Mouse (Mus musculus) heart, embryonic 13.5 days (tissue): ENCODE measurements around the gene Vrk2. TPM values are rescaled to one million over a fixed set of nuclear protein-coding genes. Genes with fewer than 3 reads are reported as not detected.

Source experiments
- ATAC-seq: fragments of 200-750 bp; cut with Nextera tagmentation; 2 replicates; pipeline ENCODE4 v1.8.0; 2017; ENCODE audit warnings: moderate TSS enrichment; ENCODE audit not compliant: insufficient number of reproducible peaks, low FRiP score, low TSS enrichment; ENCODE audit errors: extremely low read depth
- H3K27ac ChIP-seq: fragments of 300-500 bp; sonication (generic); replicated peaks from 2 replicates; pipeline ENCODE4 v1.5.1; 2015; ENCODE audit warnings: moderate library complexity, mild to moderate bottlenecking, inconsistent platforms
- H3K27me3 ChIP-seq: fragments of 300-500 bp; sonication (generic); replicated peaks from 2 replicates; pipeline ENCODE4 v1.6.1; 2015; ENCODE audit warnings: mild to moderate bottlenecking, inconsistent platforms
- H3K36me3 ChIP-seq: fragments of 300-500 bp; sonication (generic); 2 replicates; pipeline ENCODE4 v1.6.1; 2015; ENCODE audit warnings: mild to moderate bottlenecking, inconsistent platforms
- H3K4me1 ChIP-seq: fragments of 300-500 bp; sonication (generic); 2 replicates; pipeline ENCODE4 v1.6.1; 2015; ENCODE audit warnings: inconsistent platforms
- H3K4me2 ChIP-seq: fragments of 300-500 bp; sonication (generic); 2 replicates; pipeline ENCODE4 v1.6.1; 2015; ENCODE audit warnings: inconsistent platforms, mild to moderate bottlenecking, moderate library complexity
- H3K4me3 ChIP-seq: fragments of 300-500 bp; sonication (generic); 2 replicates; pipeline ENCODE4 v1.5.1; 2015; ENCODE audit warnings: moderate library complexity, mild to moderate bottlenecking, inconsistent platforms
- H3K9ac ChIP-seq: fragments of 300-500 bp; sonication (generic); 2 replicates; pipeline ENCODE4 v1.6.1; 2015; ENCODE audit warnings: inconsistent platforms, mild to moderate bottlenecking, moderate library complexity
- H3K9me3 ChIP-seq: fragments of 300-500 bp; sonication (generic); 2 replicates; pipeline ENCODE4 v1.6.1; 2016; ENCODE audit warnings: inconsistent platforms
- WGBS: fragments of 180-500 bp; shearing (Covaris S2); methylation state at CpG from one replicate; pipeline ENCODE4 v1.1.7; 2015; ENCODE audit warnings: mixed read lengths; 5-methylcytosine and 5-hydroxymethylcytosine counted together
- polyA plus RNA-seq: library from polyadenylated mRNA; unstranded; fragments of >200 nt; fragmentation: Nextera tagmentation; extraction: Ambion mirVana; gene quantifications from 2 replicates; pipeline ENCODE4 v1.2.1, GENCODE M21; 2015

Vrk2 gene
- polyA plus RNA-seq, 1 experiment from 2014 or later: 16.7 TPM

- no peak overlapping the region for H3K4me2 ChIP-seq
- H3K4me1 ChIP-seq: no peaks in the 10 kb centered on the region
- H3K36me3 ChIP-seq: no peaks in the 10 kb centered on the region
- no peak overlapping the region for H3K27ac ChIP-seq
- H3K27me3 ChIP-seq: no peaks in the 10 kb centered on the region
- no peak overlapping the region for H3K4me3 ChIP-seq
- H3K9me3 ChIP-seq: no peaks in the 10 kb centered on the region
- ATAC-seq: no peak
- no peak overlapping the region for H3K9ac ChIP-seq
Observed at GRCm38 (mm10) chr11:26533828-26534119, 60.0 kb downstream of the Vrk2 start.

- Histone ChIP-seq H3K9me3 (no peaks in the 10 kb centered on the region), H3K4me1 (no peaks in the 10 kb centered on the region), H3K9ac (no peak overlapping the region), H3K27me3 (no peaks in the 10 kb centered on the region), H3K36me3 (no peaks in the 10 kb centered on the region), H3K27ac (no peak overlapping the region), H3K4me3 (no peak overlapping the region), H3K4me2 (no peak overlapping the region)
- 82% methylated on average over 5 of the region's 5 CpGs for WGBS
- ATAC-seq: no peak
Observed at GRCm38 (mm10) chr11:26532994-26533827, 60.6 kb downstream of the Vrk2 start.

GRCm38 (mm10) chr11:26526861-26527260, 66.9 kb downstream of the Vrk2 start:
- Histone ChIP-seq H3K27ac (no peak overlapping the region), H3K27me3 (no peaks in the 10 kb centered on the region), H3K4me1 (no peaks in the 10 kb centered on the region), H3K4me3 (no peak overlapping the region), H3K4me2 (no peak overlapping the region), H3K9ac (no peak overlapping the region), H3K9me3 (no peaks in the 10 kb centered on the region), H3K36me3 (peaks cover 20% of the 10 kb centered on the region)
- WGBS: 82% methylated on average over 2 of the region's 2 CpGs
- ATAC-seq: no peak

GRCm38 (mm10) chr11:26518991-26519390, 74.8 kb downstream of the Vrk2 start:
- H3K9me3 ChIP-seq: no peaks in the 10 kb centered on the region
- no peak for ATAC-seq
- 44% methylated on average over 3 of the region's 3 CpGs for WGBS

GRCm38 (mm10) chr11:26516086-26516485, 77.7 kb downstream of the Vrk2 start:
- Histone ChIP-seq H3K36me3 (no peaks in the 10 kb centered on the region), H3K4me2 (peak overlapping the region; percentile 25; the same call in 1 of the 2 replicates), H3K9ac (no peak overlapping the region), H3K9me3 (no peaks in the 10 kb centered on the region), H3K4me3 (no peak overlapping the region), H3K4me1 (peaks cover 12% of the 10 kb centered on the region), H3K27me3 (no peaks in the 10 kb centered on the region), H3K27ac (peak overlapping the region; percentile 65)
- no peak for ATAC-seq
- WGBS: 41% methylated on average over 2 of the region's 2 CpGs

More at GRCm38 (mm10) chr11:26518991-26519390, 74.8 kb downstream of the Vrk2 start:
- Histone ChIP-seq H3K27me3 (no peaks in the 10 kb centered on the region), H3K9ac (no peak overlapping the region), H3K4me2 (no peak overlapping the region), H3K27ac (no peak overlapping the region), H3K4me3 (no peak overlapping the region), H3K4me1 (peaks cover 12% of the 10 kb centered on the region), H3K36me3 (peaks cover 3% of the 10 kb centered on the region; the same call in 1 of the 2 replicates)

- Histone ChIP-seq H3K4me1 (peaks cover 8% of the 10 kb centered on the region), H3K36me3 (peaks cover 4% of the 10 kb centered on the region), H3K27me3 (no peaks in the 10 kb centered on the region), H3K27ac (no peak overlapping the region), H3K9ac (no peak overlapping the region), H3K4me3 (no peak overlapping the region), H3K9me3 (no peaks in the 10 kb centered on the region), H3K4me2 (no peak overlapping the region)
- no peak for ATAC-seq
Observed at GRCm38 (mm10) chr11:26513683-26514082, 80.1 kb downstream of the Vrk2 start.

- ATAC-seq: no peak
- H3K36me3 ChIP-seq: peaks cover 3% of the 10 kb centered on the region; the same call in 1 of the 2 replicates
- no peak overlapping the region for H3K4me2 ChIP-seq
- no peaks in the 10 kb centered on the region for H3K9me3 ChIP-seq
- H3K27me3 ChIP-seq: no peaks in the 10 kb centered on the region
- WGBS: 80% methylated on average over 5 of the region's 5 CpGs
- no peak overlapping the region for H3K9ac ChIP-seq
- no peaks in the 10 kb centered on the region for H3K4me1 ChIP-seq
- H3K27ac ChIP-seq: no peak overlapping the region
- no peak overlapping the region for H3K4me3 ChIP-seq
Observed at GRCm38 (mm10) chr11:26495951-26496350, 97.8 kb downstream of the Vrk2 start.

GRCm38 (mm10) chr11:26489761-26490466, 103.9 kb downstream of the Vrk2 start:
- peak overlapping the region; percentile 21 for H3K4me2 ChIP-seq
- peak overlapping the region; percentile 46 for H3K27ac ChIP-seq
- H3K9me3 ChIP-seq: no peaks in the 10 kb centered on the region
- H3K36me3 ChIP-seq: peaks cover 5% of the 10 kb centered on the region
- 0 out of 2 replicates have a peak, but pooled peaks cover 3% of the 10 kb centered on the region for H3K4me1 ChIP-seq
- ATAC-seq: peak; percentile 51; the same call in 1 of the 2 replicates
- no peaks in the 10 kb centered on the region for H3K27me3 ChIP-seq
- H3K4me3 ChIP-seq: no peak overlapping the region
- 50% methylated on average over 12 of the region's 12 CpGs for WGBS
- H3K9ac ChIP-seq: no peak overlapping the region

GRCm38 (mm10) chr11:26481691-26482242, 112.0 kb downstream of the Vrk2 start:
- WGBS: 81% methylated on average over 3 of the region's 3 CpGs
- no peak overlapping the region for H3K27ac ChIP-seq
- H3K4me3 ChIP-seq: no peak overlapping the region
- H3K9me3 ChIP-seq: no peaks in the 10 kb centered on the region
- H3K4me1 ChIP-seq: no peaks in the 10 kb centered on the region
- no peak overlapping the region for H3K9ac ChIP-seq
- H3K36me3 ChIP-seq: peaks cover 2% of the 10 kb centered on the region; the same call in 1 of the 2 replicates
- no peaks in the 10 kb centered on the region for H3K27me3 ChIP-seq
- no peak overlapping the region for H3K4me2 ChIP-seq
- no peak for ATAC-seq

- no peaks in the 10 kb centered on the region for H3K9me3 ChIP-seq
- no peak for ATAC-seq
- no peaks in the 10 kb centered on the region for H3K4me1 ChIP-seq
- no peak overlapping the region for H3K4me2 ChIP-seq
- H3K36me3 ChIP-seq: peaks cover 33% of the 10 kb centered on the region
- no peak overlapping the region for H3K27ac ChIP-seq
- no peak overlapping the region for H3K4me3 ChIP-seq
- no peak overlapping the region for H3K9ac ChIP-seq
- WGBS: 69% methylated on average over 6 of the region's 6 CpGs
- H3K27me3 ChIP-seq: no peaks in the 10 kb centered on the region
Observed at GRCm38 (mm10) chr11:26477037-26477739, 116.6 kb downstream of the Vrk2 start.

GRCm38 (mm10) chr11:26454081-26454480, 139.7 kb downstream of the Vrk2 start:
- H3K27ac ChIP-seq: no peak overlapping the region
- peaks cover 5% of the 10 kb centered on the region; the same call in 1 of the 2 replicates for H3K36me3 ChIP-seq
- H3K4me1 ChIP-seq: peaks cover 4% of the 10 kb centered on the region; the same call in 1 of the 2 replicates
- H3K4me3 ChIP-seq: no peak overlapping the region
- H3K27me3 ChIP-seq: no peaks in the 10 kb centered on the region
- H3K4me2 ChIP-seq: no peak overlapping the region
- H3K9ac ChIP-seq: no peak overlapping the region
- no peak for ATAC-seq
- H3K9me3 ChIP-seq: no peaks in the 10 kb centered on the region
- 81% methylated on average over 4 of the region's 4 CpGs for WGBS
